Mouse (Mus musculus) inflammation-experienced regulatory T-cells, adult 16 weeks (primary cell): ENCODE data around the gene Itgb1bp2. TPM values are rescaled to one million over a fixed set of nuclear protein-coding genes. Genes with fewer than 3 reads are reported as not detected.

Source experiments
- polyA plus RNA-seq: library from polyadenylated mRNA; unstranded; fragments of 100-300 nt; shearing (Covaris generic); gene quantifications from one replicate; pipeline ENCODE4 v1.2.1, GENCODE M21; 2017

Itgb1bp2 gene
- 0.56 TPM for polyA plus RNA-seq

GRCm38 (mm10) chrX:101448886-101449475 lies at the start of gene Itgb1bp2:
Gene Itgb1bp2, plus strand, starts transcription at chrX:101449088.

GRCm38 (mm10) chrX:101420700-101421095 lies 28.2 kb upstream of the Itgb1bp2 start, which contains the start of gene Zmym3:
Gene Zmym3, minus strand, starts transcription at chrX:101420849.

GRCm38 (mm10) chrX:101429142-101429949 lies 19.5 kb upstream of the Itgb1bp2 start, which contains the start of gene Nono:
Gene Nono, plus strand, starts transcription at chrX:101429318.

Other genes with a start within 250 kb of the Itgb1bp2 start
- gene Snx12, start 226.5 kb upstream of the Itgb1bp2 start, polyA plus RNA-seq, result 60.7 TPM
- 2.0 TPM for gene Foxo4, start 194.6 kb upstream of the Itgb1bp2 start, polyA plus RNA-seq
- 4.8 TPM for gene Gm614, start 185.1 kb upstream of the Itgb1bp2 start, polyA plus RNA-seq
- gene Il2rg, start 180.8 kb upstream of the Itgb1bp2 start, polyA plus RNA-seq, result 1,777 TPM
- gene Gm20489, start 180.1 kb upstream of the Itgb1bp2 start, polyA plus RNA-seq, result not detected
- 99.2 TPM for gene Med12, start 175.1 kb upstream of the Itgb1bp2 start, polyA plus RNA-seq
- gene Nlgn3, start 149.9 kb upstream of the Itgb1bp2 start, polyA plus RNA-seq, result 0.07 TPM
- not detected for gene Gjb1, start 72.7 kb upstream of the Itgb1bp2 start, polyA plus RNA-seq
- gene Zmym3, start 28.2 kb upstream of the Itgb1bp2 start, polyA plus RNA-seq, result 21.8 TPM
- gene Nono, start 19.8 kb upstream of the Itgb1bp2 start, polyA plus RNA-seq, result 343 TPM
- gene Taf1, start 83.6 kb downstream of the Itgb1bp2 start, polyA plus RNA-seq, result 34.7 TPM
- gene Ogt, start 191.0 kb downstream of the Itgb1bp2 start, polyA plus RNA-seq, result 392 TPM